Mouse (Mus musculus): Measurements from ENCODE around the gene Lonp2.

- TF ChIP-seq POLR2A (IDR thresholded peaks at IDR 0.05; ENCODE audit: insufficient read length, low read depth) (no peak), TCF12 (IDR thresholded peaks at IDR 0.05; ENCODE audit: insufficient read depth, poor library complexity, severe bottlenecking) (no peak)
Measured at GRCm38 (mm10) chr8:86617759-86618387, 6.0 kb upstream of the Lonp2 start.
